Mouse (Mus musculus): ENCODE results near the gene Maml1. TPM values are rescaled to one million over a fixed set of nuclear protein-coding genes. Genes with fewer than 3 reads are reported as not detected.

The Maml1 gene
- polyA plus RNA-seq, 1 experiment from 2014 or later = 5.8 TPM

GRCm38 (mm10) chr11:50216724-50217366 lies 75.3 kb downstream of the Maml1 start:
- WGBS = 71% methylated on average over 4 of the region's 4 CpGs
- no peak overlapping the region for H3K4me3 ChIP-seq (replicated peaks)
- H3K4me2 ChIP-seq (replicated peaks) = no peak overlapping the region
- no peak overlapping the region for H3K27ac ChIP-seq (replicated peaks)
- H3K27me3 ChIP-seq = no peaks in the 10 kb centered on the region
- ATAC-seq (ENCODE audit: insufficient number of reproducible peaks, low FRiP score, low TSS enrichment, low read depth) = no peak
- H3K36me3 ChIP-seq = no peaks in the 10 kb centered on the region
- peaks cover 16% of the 10 kb centered on the region for H3K4me1 ChIP-seq
- no peak overlapping the region for H3K9ac ChIP-seq
- H3K9me3 ChIP-seq (replicated peaks) = no peaks in the 10 kb centered on the region

DNA sequence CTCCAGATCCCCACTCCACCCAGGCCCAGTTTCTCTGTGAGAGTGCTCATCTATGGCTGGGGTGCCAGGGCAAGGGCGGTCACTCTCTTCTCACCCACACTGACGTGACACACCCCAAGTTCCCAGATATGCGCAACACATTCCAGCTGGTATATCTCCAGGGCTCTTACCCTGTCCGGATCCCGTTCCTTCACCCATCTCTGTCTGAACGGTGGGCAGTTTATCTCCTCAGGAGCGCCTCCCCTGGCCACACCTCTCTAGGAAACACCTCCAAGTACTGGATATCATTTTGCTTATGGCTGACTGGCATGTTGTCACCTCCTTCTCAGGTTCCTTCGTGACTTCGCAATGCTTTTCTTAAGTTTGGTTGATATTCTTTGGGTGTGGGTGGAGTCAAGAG lies 76.5 kb downstream of the Maml1 start:
- H3K9ac ChIP-seq = no peak overlapping the region
- no peak overlapping the region for H3K4me3 ChIP-seq (replicated peaks)
- no peaks in the 10 kb centered on the region for H3K36me3 ChIP-seq
- no peak overlapping the region for H3K4me2 ChIP-seq (replicated peaks)
- no peak for ATAC-seq (ENCODE audit: insufficient number of reproducible peaks, low FRiP score, low TSS enrichment, low read depth)
- no peak overlapping the region for H3K27ac ChIP-seq (replicated peaks)
- peaks cover 22% of the 10 kb centered on the region for H3K4me1 ChIP-seq
- 19% methylated on average over 9 of the region's 9 CpGs for WGBS
- H3K9me3 ChIP-seq (replicated peaks) = no peaks in the 10 kb centered on the region
- no peaks in the 10 kb centered on the region for H3K27me3 ChIP-seq

DNA sequence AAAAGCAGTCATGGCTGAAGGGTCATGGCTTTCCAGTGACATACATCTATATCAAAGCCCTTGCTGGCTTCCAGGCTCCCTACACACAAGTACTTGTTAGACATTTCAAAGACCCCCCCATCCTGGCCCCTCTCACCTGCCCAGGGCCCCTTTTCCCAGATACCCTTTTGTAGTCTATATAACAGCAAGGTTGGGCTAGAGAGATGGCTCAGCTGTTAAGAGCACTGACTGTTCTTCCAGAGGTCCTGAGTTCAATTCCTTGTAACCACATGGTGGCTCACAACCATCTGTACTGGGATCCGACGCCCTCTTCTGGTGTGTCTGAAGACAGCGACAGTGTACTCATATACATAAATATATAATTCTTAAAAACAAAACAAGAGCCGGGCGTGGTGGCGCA lies 77.5 kb downstream of the Maml1 start:
- no peaks in the 10 kb centered on the region for H3K36me3 ChIP-seq
- no peaks in the 10 kb centered on the region for H3K9me3 ChIP-seq (replicated peaks)
- H3K4me3 ChIP-seq (replicated peaks) = no peak overlapping the region
- H3K27me3 ChIP-seq = no peaks in the 10 kb centered on the region
- no peak overlapping the region for H3K9ac ChIP-seq
- H3K4me1 ChIP-seq = peaks cover 22% of the 10 kb centered on the region
- H3K27ac ChIP-seq (replicated peaks) = no peak overlapping the region
- 94% methylated on average over 6 of the region's 6 CpGs for WGBS
- no peak overlapping the region for H3K4me2 ChIP-seq (replicated peaks)
- no peak for ATAC-seq (ENCODE audit: insufficient number of reproducible peaks, low FRiP score, low TSS enrichment, low read depth)

DNA sequence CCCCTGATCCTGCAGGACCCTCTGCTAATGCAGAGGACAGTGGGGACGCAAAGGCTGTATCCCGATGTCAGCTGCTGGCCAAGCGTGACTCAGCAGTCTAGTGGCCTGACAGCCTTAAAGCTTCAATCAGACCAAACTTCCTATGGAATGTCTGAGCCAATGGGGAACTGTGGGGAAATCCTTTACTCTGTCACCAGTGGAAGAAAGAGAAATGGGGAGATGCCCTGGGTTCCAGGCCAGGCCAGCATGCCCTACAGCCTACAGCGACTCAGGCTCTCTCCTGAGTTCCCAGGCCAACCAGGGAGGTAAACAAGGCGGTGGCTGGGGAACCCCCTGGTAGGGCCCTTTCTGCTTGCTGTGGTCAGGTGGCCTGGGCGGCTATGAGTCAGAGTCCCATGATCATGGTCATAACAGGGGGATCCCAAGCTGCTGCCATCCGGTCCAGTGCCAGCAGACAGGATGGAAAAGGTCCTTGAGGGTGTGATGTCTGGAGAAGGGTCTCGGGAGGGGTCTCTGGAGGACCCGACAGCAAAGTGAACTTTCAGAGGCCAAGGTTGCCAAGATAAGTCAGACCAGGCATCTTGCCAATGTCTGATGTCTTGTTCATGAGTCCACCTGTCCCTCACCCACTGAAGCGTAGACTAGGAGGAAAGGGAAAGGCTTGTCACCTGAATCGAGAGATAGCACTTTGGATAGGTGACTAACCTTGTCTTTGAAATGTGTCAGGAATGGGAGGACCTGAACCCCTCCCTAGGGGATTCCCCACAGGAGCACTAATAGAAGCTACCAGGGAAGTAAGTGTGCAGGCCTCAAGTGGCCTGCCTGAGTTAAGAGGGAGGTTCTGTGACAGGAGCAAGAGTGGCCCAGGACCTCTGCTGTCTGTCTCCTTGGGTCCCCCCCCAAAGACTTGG lies 79.0 kb downstream of the Maml1 start:
- H3K36me3 ChIP-seq = 0 out of 2 replicates have a peak, but pooled peaks cover under 1% of the 10 kb centered on the region
- no peak overlapping the region for H3K27ac ChIP-seq (replicated peaks)
- no peak overlapping the region for H3K4me3 ChIP-seq (replicated peaks)
- no peaks in the 10 kb centered on the region for H3K9me3 ChIP-seq (replicated peaks)
- peaks cover 31% of the 10 kb centered on the region for H3K4me1 ChIP-seq
- 62% methylated on average over 11 of the region's 11 CpGs for WGBS
- no peaks in the 10 kb centered on the region for H3K27me3 ChIP-seq
- no peak overlapping the region for H3K9ac ChIP-seq
- H3K4me2 ChIP-seq (replicated peaks) = no peak overlapping the region
- no peak for ATAC-seq (ENCODE audit: insufficient number of reproducible peaks, low FRiP score, low TSS enrichment, low read depth)

GRCm38 (mm10) chr11:50212060-50212739 lies 79.9 kb downstream of the Maml1 start:
- Histone ChIP-seq H3K9ac (no peak overlapping the region), H3K4me2 (replicated peaks) (no peak overlapping the region), H3K9me3 (replicated peaks) (no peaks in the 10 kb centered on the region), H3K27me3 (no peaks in the 10 kb centered on the region), H3K4me3 (replicated peaks) (no peak overlapping the region), H3K4me1 (peaks cover 35% of the 10 kb centered on the region), H3K27ac (replicated peaks) (no peak overlapping the region), H3K36me3 (peaks cover 9% of the 10 kb centered on the region)
- WGBS = 65% methylated on average over 3 of the region's 3 CpGs
- ATAC-seq (ENCODE audit: insufficient number of reproducible peaks, low FRiP score, low TSS enrichment, low read depth) = no peak

- Histone ChIP-seq H3K27ac (replicated peaks) (0 out of 2 replicates have a peak overlapping the region, but pooled peaks have one; percentile 98), H3K4me3 (replicated peaks) (peak overlapping the region; percentile 98), H3K27me3 (no peaks in the 10 kb centered on the region), H3K36me3 (peaks cover 16% of the 10 kb centered on the region), H3K9me3 (replicated peaks) (no peaks in the 10 kb centered on the region), H3K9ac (peak overlapping the region; percentile 96; the same call in 1 of the 2 replicates), H3K4me2 (replicated peaks) (peak overlapping the region; percentile 50), H3K4me1 (peaks cover 32% of the 10 kb centered on the region)
- WGBS = 86% methylated on average over 3 of the region's 3 CpGs
- no peak for ATAC-seq (ENCODE audit: insufficient number of reproducible peaks, low FRiP score, low TSS enrichment, low read depth)
These were observed 80.6 kb downstream of the Maml1 start for GRCm38 (mm10) chr11:50211322-50212059.

GRCm38 (mm10) chr11:50210505-50211151 lies 81.5 kb downstream of the Maml1 start, which contains the start of the genes Sqstm1 and Mgat4b:
Gene Sqstm1 (minus strand): TSS chr11:50210827.
Gene Mgat4b (plus strand): TSS chr11:50210890.
- H3K36me3 ChIP-seq = peaks cover 25% of the 10 kb centered on the region
- peak within 1 kb of the TSS; percentile 98 for H3K4me3 ChIP-seq (replicated peaks)
- under 1% methylated on average over 48 of the region's 48 CpGs for WGBS
- peak within 1 kb of the TSS; percentile 98 for H3K27ac ChIP-seq (replicated peaks)
- H3K9me3 ChIP-seq (replicated peaks) = no peaks in the 10 kb centered on the region
- ATAC-seq (ENCODE audit: insufficient number of reproducible peaks, low FRiP score, low TSS enrichment, low read depth) = peak; percentile 74
- peak within 1 kb of the TSS; percentile 50 for H3K4me2 ChIP-seq (replicated peaks)
- peaks cover 23% of the 10 kb centered on the region for H3K4me1 ChIP-seq
- H3K9ac ChIP-seq = peak within 1 kb of the TSS; percentile 96
- no peaks in the 10 kb centered on the region for H3K27me3 ChIP-seq

DNA sequence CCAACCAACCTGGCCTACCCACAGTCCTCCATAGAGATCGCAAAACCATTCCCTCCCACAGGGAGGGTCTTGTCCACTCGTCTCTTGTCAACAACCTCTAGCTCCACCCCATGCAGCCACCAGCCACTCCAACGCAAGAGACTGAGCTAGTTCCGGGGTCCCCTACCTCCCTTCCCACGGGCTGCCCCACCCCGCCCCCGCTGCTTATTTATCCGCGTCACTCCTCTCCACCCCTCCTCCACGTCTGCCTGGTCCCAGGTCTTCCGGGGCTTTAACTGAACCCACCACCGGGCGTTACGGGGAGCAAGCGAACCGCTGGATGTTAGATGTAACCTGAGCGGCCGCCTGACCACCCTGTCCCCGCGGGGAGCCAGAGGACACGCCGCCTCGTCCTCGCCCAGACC lies 82.0 kb downstream of the Maml1 start:
- Histone ChIP-seq H3K9me3 (replicated peaks) (no peaks in the 10 kb centered on the region), H3K4me1 (peaks cover 19% of the 10 kb centered on the region), H3K27ac (replicated peaks) (peak overlapping the region; percentile 98), H3K9ac (peak overlapping the region; percentile 96), H3K36me3 (peaks cover 30% of the 10 kb centered on the region), H3K4me3 (replicated peaks) (peak overlapping the region; percentile 98), H3K27me3 (no peaks in the 10 kb centered on the region), H3K4me2 (replicated peaks) (peak overlapping the region; percentile 50)
- WGBS = under 1% methylated on average over 24 of the region's 24 CpGs
- ATAC-seq (ENCODE audit: insufficient number of reproducible peaks, low FRiP score, low TSS enrichment, low read depth) = peak; percentile 93

- Histone ChIP-seq H3K27ac (replicated peaks) (no peak overlapping the region), H3K4me3 (replicated peaks) (no peak overlapping the region), H3K9ac (no peak overlapping the region), H3K4me2 (replicated peaks) (no peak overlapping the region), H3K4me1 (peaks cover 19% of the 10 kb centered on the region), H3K9me3 (replicated peaks) (no peaks in the 10 kb centered on the region), H3K36me3 (peaks cover 49% of the 10 kb centered on the region), H3K27me3 (no peaks in the 10 kb centered on the region)
- ATAC-seq (ENCODE audit: insufficient number of reproducible peaks, low FRiP score, low TSS enrichment, low read depth) = no peak
- WGBS = 94% methylated on average over 5 of the region's 5 CpGs
These were observed 84.1 kb downstream of the Maml1 start for GRCm38 (mm10) chr11:50208039-50208438.

GRCm38 (mm10) chr11:50207344-50207743 lies 84.8 kb downstream of the Maml1 start:
- peaks cover 19% of the 10 kb centered on the region for H3K4me1 ChIP-seq
- H3K27me3 ChIP-seq = no peaks in the 10 kb centered on the region
- peaks cover 56% of the 10 kb centered on the region for H3K36me3 ChIP-seq
- H3K4me3 ChIP-seq (replicated peaks) = no peak overlapping the region
- no peak overlapping the region for H3K27ac ChIP-seq (replicated peaks)
- H3K9ac ChIP-seq = no peak overlapping the region
- H3K9me3 ChIP-seq (replicated peaks) = no peaks in the 10 kb centered on the region
- 95% methylated on average over 14 of the region's 14 CpGs for WGBS
- H3K4me2 ChIP-seq (replicated peaks) = no peak overlapping the region
- no peak for ATAC-seq (ENCODE audit: insufficient number of reproducible peaks, low FRiP score, low TSS enrichment, low read depth)
